Mouse (Mus musculus) left cerebral cortex, adult 8-10 months (tissue): ENCODE results near the gene Zfp866. TPM values are rescaled to one million over a fixed set of nuclear protein-coding genes. Genes with fewer than 3 reads are reported as not detected.
A peak's percentile ranks its signal among the peaks of the same experiment; 100 is the strongest.

Experiments
- DNase-seq, 2 experiments: peaks; one replicate each; pipeline ENCODE4 v3.0.0; 2022; ENCODE audit warnings: low spot score in 2 of 2
- total RNA-seq, 4 experiments: library from RNA; stranded (reverse); gene quantifications; 2 replicates each; pipeline ENCODE4 v1.2.4; 2022

Gene Zfp866
- total RNA-seq, 4 experiments from 2014 or later: 27.1 to 29.1 (median 27.8) TPM

DNA sequence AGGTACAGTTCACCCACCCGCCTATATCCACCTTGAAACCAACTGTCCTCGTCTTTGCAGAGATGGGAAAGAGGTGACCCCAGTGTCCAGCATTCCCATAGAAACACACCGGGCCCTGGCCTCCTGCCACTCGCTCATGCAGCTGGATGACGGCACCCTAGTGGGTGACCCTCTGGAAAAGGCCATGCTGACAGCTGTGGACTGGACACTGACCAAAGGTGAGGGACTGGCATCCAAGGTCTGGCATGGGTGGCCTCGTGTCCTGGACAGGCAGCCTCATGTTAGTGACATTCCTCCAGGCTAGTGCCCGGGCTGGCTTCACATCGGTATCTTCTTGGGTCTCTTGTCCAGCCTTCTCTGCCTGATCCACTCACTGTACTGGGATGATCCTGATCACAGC lies 8.3 kb upstream of the Zfp866 start:
- DNase-seq: peak in 1 of 2 experiments; percentile 6

DNA sequence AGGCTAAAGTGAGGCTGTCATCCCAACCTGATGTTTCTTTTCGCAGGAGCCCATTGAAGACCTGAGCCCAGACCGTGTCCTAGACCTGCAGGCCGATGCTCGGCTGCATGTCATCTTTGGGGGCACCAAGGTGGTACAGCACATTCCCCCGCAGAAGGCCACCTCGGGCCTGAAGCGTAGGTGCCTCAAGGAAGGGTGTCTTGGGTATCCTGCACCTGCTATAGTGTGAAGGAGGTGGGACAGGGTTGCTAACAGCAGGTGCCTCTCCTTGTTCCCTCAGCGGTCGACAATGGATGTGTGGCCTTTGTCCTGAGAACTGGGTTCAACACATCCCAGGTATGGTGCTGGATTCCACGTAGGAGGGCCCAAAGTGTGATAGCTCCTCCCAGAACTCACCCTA lies 6.7 kb upstream of the Zfp866 start:
- peak in 1 of 2 experiments; percentile 4 for DNase-seq

DNA sequence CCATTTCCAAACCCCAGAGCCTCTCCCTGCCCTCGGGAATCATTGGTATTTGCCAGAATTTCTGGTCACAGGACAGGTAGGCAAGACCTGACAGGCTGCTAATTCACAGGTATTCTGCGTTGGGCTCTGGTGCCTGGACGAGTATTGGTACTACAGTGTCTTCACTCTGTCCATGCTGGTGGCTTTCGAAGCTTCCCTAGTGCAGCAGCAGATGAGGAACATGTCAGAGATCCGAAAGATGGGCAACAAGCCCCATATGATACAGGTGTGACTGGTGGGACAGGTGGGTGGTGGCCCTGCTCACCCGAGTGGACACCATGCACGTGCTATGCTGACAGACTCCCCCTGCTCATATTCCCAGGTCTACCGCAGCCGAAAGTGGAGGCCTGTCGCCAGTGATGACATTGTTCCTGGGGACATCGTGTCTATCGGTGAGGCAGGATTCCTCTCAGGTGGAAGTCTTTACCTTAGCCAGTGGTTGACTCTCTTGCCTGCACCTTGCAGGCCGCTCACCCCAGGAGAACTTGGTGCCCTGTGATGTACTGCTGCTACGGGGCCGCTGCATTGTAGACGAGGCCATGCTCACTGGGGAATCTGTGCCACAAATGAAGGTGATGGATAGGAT lies 5.9 kb upstream of the Zfp866 start:
- DNase-seq: peak in 1 of 2 experiments; percentile 6

DNA sequence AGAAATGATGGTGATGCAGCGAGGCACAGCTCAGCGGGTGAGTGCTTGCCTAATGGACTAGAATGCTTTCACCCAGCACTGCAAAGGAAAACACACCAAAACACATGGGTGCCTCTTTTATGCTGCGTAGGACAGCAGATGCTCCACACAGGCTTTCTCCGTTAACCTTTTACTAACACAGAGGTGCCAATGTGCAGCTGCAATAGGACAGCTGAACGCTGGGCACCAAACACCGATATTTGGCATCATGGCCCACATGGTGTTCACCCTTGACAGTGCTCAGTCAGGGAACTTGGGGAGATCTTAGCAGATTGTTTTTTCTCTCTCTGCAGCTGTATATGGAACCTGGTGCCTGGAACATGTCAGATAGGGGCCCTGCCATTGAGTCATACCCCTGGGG lies 3.9 kb upstream of the Zfp866 start:
- no peak for DNase-seq

DNA sequence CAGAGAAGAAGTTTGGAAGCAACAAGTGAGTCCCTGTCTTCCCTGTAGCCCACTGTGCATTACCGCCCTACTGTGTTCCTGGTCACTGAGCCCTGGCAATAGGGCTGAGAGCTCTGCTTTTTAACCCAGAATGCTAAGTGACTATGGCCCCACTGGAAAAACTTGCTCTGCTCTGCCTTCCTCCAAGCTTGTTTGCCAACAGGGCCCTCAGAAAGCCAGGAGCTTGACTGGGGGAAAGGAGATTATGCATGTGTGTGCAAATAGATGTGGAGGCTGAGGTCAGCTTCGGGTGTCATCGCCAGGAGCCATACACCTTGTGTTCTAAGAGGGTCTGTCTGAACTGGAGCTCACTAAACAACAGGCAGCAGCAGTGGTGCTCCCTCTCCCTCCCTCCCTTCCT lies 3.1 kb upstream of the Zfp866 start:
- DNase-seq: peak; percentile 1 to 2

DNA sequence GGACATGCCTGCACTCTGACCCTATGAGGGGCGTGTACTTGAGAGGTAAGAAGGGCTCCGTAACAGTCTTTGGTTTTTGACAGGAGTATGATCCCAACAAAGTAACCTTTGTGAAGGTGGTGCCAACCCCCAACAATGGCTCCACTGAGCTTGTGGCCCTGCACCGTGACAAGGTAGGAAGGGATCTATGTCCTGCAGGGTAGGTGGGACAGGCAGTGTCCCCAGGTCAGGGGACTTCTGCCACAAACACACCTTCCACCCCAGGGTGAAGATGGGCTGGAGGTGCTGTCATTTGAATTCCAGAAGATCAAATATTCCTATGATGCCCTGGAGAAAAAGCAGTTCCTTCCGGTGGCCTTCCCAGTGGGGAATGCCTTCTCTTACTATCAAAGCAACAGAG lies 2.7 kb upstream of the Zfp866 start:
- DNase-seq: peak in 1 of 2 experiments; percentile 4

DNA sequence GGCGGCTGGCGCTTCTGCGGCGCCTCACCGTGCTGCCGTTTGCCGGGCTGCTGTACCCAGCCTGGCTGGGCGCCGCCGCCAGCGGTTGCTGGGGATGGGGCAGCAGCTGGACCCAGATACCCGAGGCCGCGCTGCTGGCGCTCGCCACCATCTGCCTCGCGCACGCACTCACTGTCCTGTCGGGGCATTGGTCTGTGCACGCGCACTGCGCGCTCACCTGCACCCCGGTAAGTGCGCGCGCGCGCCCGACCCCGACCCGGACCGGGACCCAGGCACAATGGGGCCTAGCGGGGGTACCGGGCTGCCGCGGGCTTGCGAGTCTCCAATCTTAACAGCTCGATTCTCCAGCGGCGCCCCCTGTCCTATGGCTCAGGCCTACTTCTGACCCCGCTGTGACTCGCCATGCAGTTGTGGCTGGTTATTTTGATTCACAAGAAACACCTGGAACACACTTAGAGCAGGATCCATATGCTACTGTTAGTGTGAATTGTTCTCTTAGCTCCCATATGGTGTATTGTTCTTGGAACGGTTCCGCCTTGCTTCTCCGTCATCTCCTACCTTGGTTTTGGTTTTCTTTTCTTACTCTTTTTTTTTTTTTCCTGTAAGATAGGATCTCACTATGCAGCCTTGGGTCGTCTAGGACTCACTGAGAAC lies 564 bp upstream of the Zfp866 start:
- peak in 1 of 2 experiments; percentile 33 for DNase-seq

DNA sequence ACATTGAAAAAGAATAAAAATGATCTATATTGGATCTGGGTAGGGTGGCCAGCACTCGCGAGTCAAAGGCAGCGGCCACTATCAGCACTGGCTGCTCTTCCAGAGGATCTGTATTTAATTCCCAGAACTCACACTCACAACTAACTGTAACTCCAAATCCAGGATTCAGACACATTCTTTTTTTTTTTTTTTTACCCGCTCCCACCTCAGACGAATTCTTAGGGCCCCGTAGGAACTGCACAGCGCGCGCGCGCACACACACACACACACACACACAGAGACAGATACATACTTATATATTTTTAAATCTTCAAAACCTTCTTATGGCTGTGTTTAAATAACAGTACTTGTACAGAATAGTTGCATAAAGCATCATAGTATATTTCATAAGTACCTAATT lies 614 bp downstream of the Zfp866 start:
- peak in 1 of 2 experiments; percentile 3 for DNase-seq

DNA sequence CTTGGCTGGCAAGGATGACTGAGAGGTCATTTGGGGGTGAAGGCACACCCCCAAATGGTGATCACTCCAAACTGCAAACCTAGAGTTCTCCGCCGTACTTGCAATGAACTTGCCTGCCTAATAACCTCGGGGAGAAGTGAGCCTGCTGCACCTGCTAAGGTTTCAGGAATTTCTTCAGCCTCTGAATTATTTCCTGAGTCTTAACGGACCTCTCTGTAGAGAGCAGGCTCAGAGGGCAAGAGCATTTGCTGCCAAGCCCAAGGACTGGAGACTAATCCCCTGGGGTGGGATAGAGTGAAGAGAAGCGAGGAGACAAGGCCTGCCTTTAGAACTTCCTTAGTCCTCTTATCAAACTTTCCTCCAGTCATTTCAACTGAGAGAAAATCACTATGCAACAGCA lies 1.2 kb downstream of the Zfp866 start:
- DNase-seq: peak; percentile 0 to 1

DNA sequence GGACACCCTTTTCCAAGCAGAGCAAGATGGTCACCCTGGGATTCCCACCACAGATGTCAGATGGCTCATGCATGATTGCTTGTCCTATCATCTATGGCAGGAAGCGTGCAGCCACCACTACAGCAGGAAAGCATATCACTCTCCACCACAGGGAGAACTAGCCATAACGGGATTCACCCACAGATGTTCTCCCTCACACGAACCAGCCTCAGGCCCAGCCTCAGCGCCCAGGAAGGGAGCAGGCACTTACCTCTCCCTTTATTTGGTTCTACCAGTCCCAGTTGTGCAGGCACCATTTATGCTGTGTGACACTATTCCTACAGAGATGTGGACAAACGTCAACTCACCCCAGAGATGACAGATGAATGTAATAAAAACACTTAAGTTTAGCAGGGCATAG lies 1.9 kb downstream of the Zfp866 start:
- peak in 1 of 2 experiments; percentile 4 for DNase-seq

DNA sequence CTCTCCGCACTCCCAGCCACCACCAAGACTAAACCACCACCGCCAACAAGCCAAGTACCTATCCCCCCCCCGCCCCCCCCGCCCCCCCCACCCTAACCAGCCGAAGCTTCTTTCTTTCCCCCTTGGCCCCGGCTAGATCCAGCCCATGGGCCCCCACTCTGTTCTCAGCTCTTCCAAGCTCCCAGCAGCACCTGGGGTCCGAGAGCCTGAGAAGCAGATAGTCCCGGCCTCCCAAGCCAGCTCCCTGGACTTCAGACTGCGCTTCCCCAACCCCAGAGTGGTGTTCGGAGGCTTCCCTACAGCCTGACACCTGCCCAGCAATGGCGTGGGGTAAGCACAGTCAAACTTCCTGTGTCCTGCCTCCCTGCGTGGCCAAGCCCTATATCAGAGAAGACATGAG lies 13.9 kb downstream of the Zfp866 start:
- no peak for DNase-seq

DNA sequence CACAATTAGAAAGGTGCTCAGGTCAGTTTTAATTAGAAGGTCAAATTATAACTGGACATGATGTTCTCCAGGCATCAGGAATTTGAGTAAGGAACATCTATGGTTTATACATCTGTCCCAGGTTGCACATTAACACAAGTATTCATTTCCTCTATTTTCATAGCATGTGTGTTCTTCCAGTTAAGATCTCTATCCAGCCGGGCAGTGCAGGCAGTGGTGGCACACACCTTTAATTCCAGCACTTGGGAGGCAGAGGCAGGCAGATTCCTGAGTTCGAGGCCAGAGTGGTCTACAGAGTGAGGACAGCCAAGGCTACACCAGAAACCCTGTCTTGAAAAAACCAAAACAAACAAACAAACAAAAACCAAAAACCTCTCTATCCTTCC lies 15.8 kb downstream of the Zfp866 start:
- no peak for DNase-seq

DNA sequence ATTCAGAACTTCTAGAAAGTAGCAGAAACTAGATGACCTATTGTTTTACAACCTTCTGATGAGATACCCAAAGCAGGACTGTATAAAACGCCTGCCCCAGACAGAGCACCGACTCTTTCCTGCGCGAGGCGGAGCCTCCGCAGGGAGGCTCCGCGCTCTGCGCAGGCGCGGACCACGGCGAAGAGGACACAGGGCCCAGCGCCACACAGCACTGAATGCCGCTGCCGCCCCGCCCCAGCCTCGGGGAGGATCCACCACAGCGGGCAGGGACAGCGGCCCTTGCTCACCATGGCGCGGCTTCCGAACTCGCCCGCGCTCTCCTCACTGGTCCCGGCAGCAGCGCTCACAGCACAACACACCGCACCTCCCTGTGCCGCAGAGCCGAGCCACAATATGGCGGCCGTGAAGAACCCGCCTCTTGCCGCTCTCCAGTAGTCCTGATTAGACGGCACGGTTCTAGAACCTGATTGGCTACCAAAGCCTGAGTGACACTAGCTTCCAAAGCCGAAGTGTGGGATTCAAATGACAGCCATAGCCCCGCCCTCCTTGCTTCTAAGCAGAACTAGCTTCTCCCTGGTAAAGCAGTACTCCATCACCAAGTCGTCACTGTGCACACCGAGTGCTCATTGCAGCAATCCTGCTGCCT lies 16.4 kb downstream of the Zfp866 start, which contains the start of gene Gm20422:
Gene Gm20422 (minus strand): TSS at position 384 of the 646 bp plus-strand sequence.
- peak; percentile 77 to 93 for DNase-seq

DNA sequence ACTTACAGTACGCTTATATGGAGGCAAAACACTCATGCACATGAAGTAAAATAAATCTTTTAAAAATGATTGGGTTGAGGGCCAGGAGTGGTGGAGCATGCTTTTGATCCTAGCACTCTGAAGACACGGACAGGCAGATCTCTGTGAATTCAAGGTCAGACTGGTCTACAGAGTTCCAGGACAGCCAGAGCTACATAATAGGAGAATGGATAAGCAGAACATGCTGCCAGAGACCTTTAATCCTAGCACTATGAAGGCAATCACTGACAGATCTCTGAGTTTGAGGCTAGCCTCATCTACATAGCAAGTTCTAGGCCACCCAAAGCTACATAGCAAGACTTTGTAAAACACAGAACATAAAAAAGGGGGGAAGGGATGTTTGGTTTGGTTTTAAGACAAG lies 18.9 kb downstream of the Zfp866 start:
- no peak for DNase-seq

DNA sequence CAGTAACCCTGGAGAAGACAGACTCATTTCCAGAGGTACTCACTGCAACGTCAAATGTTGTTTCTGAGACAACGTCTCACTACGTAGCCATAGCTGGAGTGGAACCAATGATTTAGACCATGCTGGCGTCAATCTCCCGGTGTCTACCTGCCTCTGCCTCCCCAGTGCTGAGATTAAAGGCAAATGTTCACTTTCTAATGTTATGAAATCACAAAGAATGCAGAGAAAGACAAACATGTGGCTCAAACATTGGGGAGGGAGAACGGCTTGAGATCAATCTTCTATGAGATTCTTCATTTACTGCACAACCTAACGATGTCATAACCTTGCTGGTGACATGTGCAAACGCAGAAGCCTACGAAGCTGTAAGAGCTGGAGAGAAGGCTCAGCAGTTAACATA lies 19.8 kb downstream of the Zfp866 start:
- no peak for DNase-seq

DNA sequence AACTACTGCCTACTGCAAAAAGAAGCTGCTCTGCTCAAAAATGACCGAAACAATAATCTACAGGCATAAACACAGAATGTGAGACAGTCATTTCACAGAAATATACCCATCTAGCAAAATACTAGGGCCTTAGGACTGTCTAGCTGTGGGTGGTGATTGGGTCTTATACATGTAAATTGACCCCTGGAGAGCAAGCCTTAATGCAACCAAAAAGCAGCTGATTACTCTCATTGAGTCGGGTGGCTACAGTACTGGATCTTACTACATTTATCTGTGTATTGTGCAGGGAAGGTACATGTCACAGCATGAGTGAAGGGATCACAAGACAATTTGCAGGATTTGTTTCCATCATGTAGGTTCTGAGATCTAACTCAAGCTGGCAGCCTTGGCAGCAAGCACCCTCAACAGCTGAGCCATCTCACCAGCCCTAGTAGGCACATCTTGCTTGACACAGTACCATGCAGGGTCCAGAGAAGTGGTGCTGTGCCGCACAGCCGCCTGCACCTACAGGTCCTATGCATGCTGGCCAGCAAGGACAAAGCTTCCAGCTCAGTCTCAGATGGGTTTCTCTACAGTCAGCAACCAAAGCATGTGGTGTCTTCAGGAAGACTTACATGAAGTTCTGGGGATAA lies 29.0 kb downstream of the Zfp866 start:
- no peak for DNase-seq

DNA sequence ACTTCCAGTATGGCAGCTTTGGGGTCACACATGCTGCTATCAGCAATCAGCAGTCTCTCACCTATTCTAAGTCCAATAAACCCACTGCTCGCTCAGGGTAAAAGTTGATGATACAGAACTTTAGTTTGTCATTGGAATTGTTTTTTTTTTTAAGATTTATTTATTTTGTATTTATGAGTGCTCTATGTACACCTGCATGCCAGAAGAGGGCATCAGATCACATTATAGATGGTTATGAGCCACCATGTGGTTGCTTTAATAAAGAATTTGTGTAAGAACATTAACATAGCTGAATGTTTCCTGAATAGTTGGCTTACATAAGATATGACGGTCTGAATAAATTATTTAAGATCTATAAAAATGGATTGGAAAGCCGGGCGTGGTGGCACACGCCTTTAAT lies 32.7 kb downstream of the Zfp866 start:
- no peak for DNase-seq

DNA sequence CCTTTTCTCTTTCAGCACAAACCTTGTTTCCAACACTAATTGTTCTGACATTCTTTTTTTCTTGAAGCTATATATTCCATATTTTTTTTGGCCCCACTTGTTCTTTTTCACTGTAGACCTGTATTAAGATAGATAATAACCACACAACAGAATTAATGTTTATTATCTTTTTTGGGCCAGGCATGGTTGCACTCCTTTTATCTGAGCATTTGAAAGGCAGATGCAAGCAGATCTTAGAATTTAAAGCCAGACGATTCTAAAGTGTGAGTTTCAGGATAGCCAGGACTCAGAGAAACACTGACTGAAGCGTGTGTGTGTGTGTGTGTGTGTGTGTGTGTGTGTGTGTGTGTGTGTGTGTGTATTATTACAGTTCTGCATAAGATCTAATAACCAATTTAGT lies 38.5 kb downstream of the Zfp866 start:
- DNase-seq: no peak

DNA sequence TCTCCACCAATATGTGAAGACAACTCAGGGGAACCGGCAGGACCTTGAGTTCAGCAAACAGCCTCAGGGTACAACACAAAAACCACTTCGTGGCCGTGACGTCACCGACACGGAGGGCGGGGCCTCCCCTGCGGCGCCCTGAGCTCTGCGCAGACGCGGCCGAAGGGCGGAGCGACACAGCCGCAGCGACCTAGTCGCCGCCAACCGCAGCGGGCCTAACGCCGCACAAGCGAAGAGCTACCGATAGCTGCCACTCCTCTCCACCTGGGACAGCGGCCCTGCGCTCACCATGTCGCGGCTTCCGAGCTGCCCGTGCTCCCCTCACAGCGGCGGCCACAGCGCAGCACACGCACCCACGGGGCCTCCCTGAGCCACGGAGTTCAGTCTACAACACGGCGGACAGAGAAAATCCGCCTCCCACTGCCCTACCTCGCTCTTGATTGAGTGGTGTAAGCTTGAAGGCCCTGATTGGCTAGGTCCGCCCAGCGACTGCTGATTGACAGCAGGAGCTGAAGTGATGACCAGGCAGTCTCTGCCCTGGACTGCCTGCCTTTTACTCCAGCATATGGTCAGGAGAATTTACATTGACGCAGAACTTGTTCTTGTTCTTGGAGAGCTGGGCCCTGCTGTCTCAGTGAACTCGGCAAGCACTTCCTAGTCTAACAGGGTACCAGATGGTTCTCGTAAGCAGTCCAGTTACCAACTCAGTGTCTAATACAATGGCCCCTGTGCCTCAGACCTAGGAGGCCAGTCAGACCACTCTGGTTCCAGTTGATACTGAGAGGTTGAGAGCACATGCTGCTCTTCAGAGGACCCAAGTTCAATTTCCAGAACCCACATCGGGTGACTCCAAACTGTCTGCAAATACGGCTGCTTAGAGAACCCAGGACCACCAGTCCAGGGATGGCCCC lies 41.2 kb downstream of the Zfp866 start, which contains the start of gene Zfp963:
Gene Zfp963 (minus strand): TSS at position 427 of the 911 bp plus-strand sequence.
- DNase-seq: peak; percentile 91 to 93

DNA sequence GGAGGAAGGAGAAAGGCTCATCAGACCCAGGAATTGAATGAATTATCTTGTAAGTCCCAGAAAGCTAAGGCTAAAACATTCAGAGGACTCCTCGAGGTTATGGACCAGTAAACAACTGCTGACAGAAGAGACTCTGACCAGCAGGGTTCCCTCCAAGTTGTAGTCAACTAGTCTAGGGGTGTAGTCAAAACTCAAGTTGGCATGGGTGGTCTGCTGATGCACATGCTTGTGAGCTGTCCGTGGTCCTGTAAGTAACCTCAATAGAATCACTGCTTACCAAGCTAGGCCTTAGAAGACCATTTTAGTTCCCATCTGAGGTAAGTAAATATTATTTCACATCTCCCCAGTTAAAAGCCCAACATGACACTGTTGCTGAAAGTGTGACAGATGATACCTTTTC lies 49.7 kb downstream of the Zfp866 start:
- DNase-seq: no peak

DNA sequence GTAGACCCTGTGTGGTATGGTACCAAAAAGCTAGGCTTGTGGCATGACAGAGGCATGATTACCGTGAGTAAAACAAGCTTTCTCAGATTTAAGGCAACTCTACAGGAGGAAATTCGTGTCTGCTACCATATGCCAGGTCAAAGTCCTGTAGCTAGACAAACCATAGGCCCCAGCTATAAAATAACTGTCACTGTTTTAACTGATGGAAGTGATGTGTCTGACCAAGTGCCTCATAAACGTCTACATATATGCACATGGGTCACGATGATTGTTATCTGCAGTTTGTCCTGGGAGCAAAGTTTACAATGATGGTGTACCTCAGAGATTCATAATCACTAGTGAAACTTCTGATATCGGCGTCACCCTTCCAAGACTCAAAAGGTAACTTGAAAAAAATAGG lies 50.2 kb downstream of the Zfp866 start:
- DNase-seq: no peak
